Mouse (Mus musculus): ENCODE measurements around the gene Zfp91. TPM values are rescaled to one million over a fixed set of nuclear protein-coding genes. Genes with fewer than 3 reads are reported as not detected.

Zfp91 gene
- polyA plus RNA-seq (2012; rRNA removed): 11.9 and 12.3 TPM in 2 replicates

DNA sequence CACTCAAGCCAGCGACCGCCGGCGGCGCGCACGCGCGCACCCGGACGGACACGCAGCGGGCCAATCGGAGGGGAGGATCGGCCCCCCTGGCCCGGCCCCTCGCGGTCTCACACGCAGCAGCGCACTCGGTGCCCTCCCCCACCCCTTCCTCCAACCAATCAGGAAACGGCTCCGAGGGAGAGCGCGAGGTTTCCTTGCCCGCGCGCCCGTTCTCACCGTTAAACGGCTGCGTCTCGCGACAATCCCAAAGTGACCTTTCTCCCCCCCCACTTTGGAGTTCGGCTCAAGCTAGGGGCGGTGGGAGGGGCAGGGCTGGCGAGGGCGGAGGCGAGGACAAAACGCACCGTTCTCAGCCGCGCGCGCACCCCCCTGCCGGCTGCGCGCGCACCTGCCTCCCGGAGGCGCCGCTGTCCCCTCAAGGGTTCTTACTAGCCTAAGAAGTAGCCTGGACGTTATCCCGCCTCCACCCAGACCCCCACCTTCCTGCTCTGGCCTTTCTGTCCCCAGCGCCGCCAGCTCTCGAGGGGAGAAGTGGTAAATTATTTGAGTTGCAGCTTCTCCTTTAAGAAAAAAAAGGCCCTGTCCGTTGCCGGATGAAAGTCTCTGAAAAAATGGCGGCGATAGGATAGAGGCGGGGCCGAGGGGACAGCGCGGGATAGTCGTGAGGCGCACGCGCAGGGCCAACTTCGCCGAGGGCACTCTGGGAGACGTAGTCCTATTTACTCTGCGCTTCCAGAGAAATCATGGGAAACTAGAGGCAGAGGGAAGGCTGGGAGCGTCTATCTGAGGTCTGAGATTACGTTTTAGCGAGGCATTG is at the start of gene Zfp91, which contains the start of gene Lpxn:
Gene Zfp91 (minus strand): TSS at position 616 of the 817 bp plus-strand sequence.
Gene Lpxn (plus strand): TSS at position 683 of the 817 bp plus-strand sequence.

DNA sequence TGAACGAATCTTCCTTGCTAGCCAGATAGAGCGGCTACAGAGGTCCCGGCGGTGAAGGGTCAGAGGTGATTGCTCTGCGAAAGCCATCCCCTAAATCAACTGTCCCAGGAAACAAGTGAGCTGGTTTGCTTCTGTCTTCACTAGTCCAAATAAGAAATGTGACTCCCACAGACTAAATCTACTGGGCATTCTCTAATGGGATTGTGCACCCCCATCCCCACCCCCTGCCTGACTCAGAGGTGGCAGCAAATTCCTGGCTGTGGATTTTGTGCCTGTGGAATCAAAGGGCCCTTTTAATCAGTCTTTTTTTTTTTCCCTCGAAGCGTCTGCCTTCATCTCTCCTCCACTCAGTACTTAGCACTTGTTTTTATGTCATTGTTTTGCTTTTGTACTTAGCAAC is 30.6 kb downstream of the Zfp91 start, which contains the start of gene Cntf:
Gene Cntf (minus strand): TSS at position 325 of the 400 bp plus-strand sequence.

Other genes starting within 250 kb of the Zfp91 start
- gene Gm4952, start 196.2 kb downstream of the Zfp91 start, polyA plus RNA-seq (2012; rRNA removed): 115 and 136 TPM in 2 replicates
- 0.86 and 2.3 TPM in 2 replicates for gene Glyat, start 162.8 kb downstream of the Zfp91 start, polyA plus RNA-seq (2012; rRNA removed)
- not detected in 2 replicates for gene Olfr1442, start 125.7 kb downstream of the Zfp91 start, polyA plus RNA-seq (2012; rRNA removed)
- gene Olfr1443, start 118.0 kb downstream of the Zfp91 start, polyA plus RNA-seq (2012; rRNA removed): not detected in 2 replicates
- 24.3 and 29.5 TPM in 2 replicates for gene Keg1, start 100.3 kb downstream of the Zfp91 start, polyA plus RNA-seq (2012; rRNA removed)
- 0.88 and 1.2 TPM in 2 replicates for gene Cntf, start 30.5 kb downstream of the Zfp91 start, polyA plus RNA-seq (2012; rRNA removed)
- 2.4 and 3.2 TPM in 2 replicates for gene Lpxn, start 67 bp upstream of the Zfp91 start, polyA plus RNA-seq (2012; rRNA removed)
- gene Gm5244, start 50.6 kb upstream of the Zfp91 start, polyA plus RNA-seq (2012; rRNA removed): not detected in 2 replicates
- 0.02 TPM in 1 of 2 replicates, not detected in the other for gene Olfr1444, start 61.2 kb upstream of the Zfp91 start, polyA plus RNA-seq (2012; rRNA removed)
- gene Olfr1445, start 87.7 kb upstream of the Zfp91 start, polyA plus RNA-seq (2012; rRNA removed): not detected in 2 replicates
- gene Olfr1446, start 97.4 kb upstream of the Zfp91 start, polyA plus RNA-seq (2012; rRNA removed): not detected in 2 replicates
- not detected in 2 replicates for gene Olfr1447, start 107.6 kb upstream of the Zfp91 start, polyA plus RNA-seq (2012; rRNA removed)
- not detected in 2 replicates for gene Olfr1448, start 128.3 kb upstream of the Zfp91 start, polyA plus RNA-seq (2012; rRNA removed)
- gene Olfr1449, start 134.7 kb upstream of the Zfp91 start, polyA plus RNA-seq (2012; rRNA removed): not detected in 2 replicates
- gene Olfr1450, start 154.1 kb upstream of the Zfp91 start, polyA plus RNA-seq (2012; rRNA removed): not detected in 2 replicates
- gene Olfr1451, start 198.9 kb upstream of the Zfp91 start, polyA plus RNA-seq (2012; rRNA removed): not detected in 2 replicates
- not detected in 2 replicates for gene Olfr1453, start 232.2 kb upstream of the Zfp91 start, polyA plus RNA-seq (2012; rRNA removed)

Data from liver, embryonic 18 days (tissue).